ENCODE assay signal across 24 mouse cellular contexts in genomic region chr14:68305166-68305565, GRCm38 (mm10).
DNase-seq lines count a peak whose midpoint lies in the region; ATAC-seq and TF ChIP-seq lines count a peak whose summit lies in the region.
"Had no signal": no experiment of that assay in that cellular context is flagged by ENCODE, and none has a peak within 500 bp of the region (broad histone marks: within the 10 kb centered on the region; RNA-seq: fewer than 3 reads in every experiment).

No protein-coding gene starts in this region.

- H3K36me3 ChIP-seq in liver, postnatal 0 days (replicated peaks; ENCODE audit: insufficient read depth, low read length), result no peaks in the 10 kb centered on the region
- H3K36me3 ChIP-seq: forebrain, embryonic 10.5 days; G1E; heart, embryonic 10.5 days; heart, embryonic 13.5 days had no signal

- no peak for ATAC-seq in liver, postnatal 0 days
- ATAC-seq: forebrain, embryonic 13.5 days; forebrain, embryonic 16.5 days; hindbrain, postnatal 0 days; inflammation-experienced regulatory T-cells, adult 6 months had no signal

- no peak overlapping the region for H3K27ac ChIP-seq in liver, postnatal 0 days (ENCODE audit: low read depth)
- H3K27ac ChIP-seq: forebrain, embryonic 10.5 days; forebrain, embryonic 13.5 days; heart, adult 2 months; heart, embryonic 10.5 days; heart, embryonic 13.5 days; hindbrain, embryonic 14.5 days; hindbrain, postnatal 0 days had no signal

- H3K4me2 ChIP-seq in liver, postnatal 0 days (ENCODE audit: low read depth, low read length), result no peak overlapping the region
- H3K4me2 ChIP-seq: forebrain, embryonic 13.5 days; heart, embryonic 13.5 days; hindbrain, embryonic 14.5 days had no signal

- H3K27me3 ChIP-seq in liver, postnatal 0 days (ENCODE audit: insufficient read depth, low read length), result no peaks in the 10 kb centered on the region
- H3K27me3 ChIP-seq: CH12.LX; forebrain, embryonic 13.5 days; heart, embryonic 13.5 days had no signal

- no peak overlapping the region for H3K9ac ChIP-seq in liver, postnatal 0 days (replicated peaks)
- H3K9ac ChIP-seq: forebrain, embryonic 13.5 days; heart, embryonic 13.5 days; hindbrain, embryonic 14.5 days had no signal

- no peak for TF ChIP-seq EP300 in liver, postnatal 0 days (IDR thresholded peaks at IDR 0.05; ENCODE audit: low read depth)

- 76% methylated on average over 8 of the region's 8 CpGs for WGBS in liver, postnatal 0 days (ENCODE audit: insufficient replicate concordance)

- H3K9me3 ChIP-seq in liver, postnatal 0 days (ENCODE audit: low read length), result no peaks in the 10 kb centered on the region
- H3K9me3 ChIP-seq: forebrain, embryonic 10.5 days; forebrain, embryonic 13.5 days; heart, embryonic 10.5 days; heart, embryonic 13.5 days had no signal

- TF ChIP-seq CTCF in liver, postnatal 0 days (IDR thresholded peaks at IDR 0.05; ENCODE audit: low read depth), result no peak

- DNase-seq in cerebellum, postnatal 10 days, result peak; percentile 9 to 17
- no peak for DNase-seq in cerebellum, adult 8-10 months
- DNase-seq in liver, postnatal 0 days, result peak; percentile 15
- DNase-seq in liver, result no peak
- peak; percentile 16 to 23 for DNase-seq in urinary bladder, postnatal 36 days (ENCODE audit: low spot score in 2 of 2)
- DNase-seq in urinary bladder, postnatal 4 days (ENCODE audit: low spot score in 2 of 2), result no peak
- DNase-seq: B cell, adult 2 months; cerebellum, adult 11 months; cerebellum, adult 2 months; gastrocnemius, postnatal 10 days; gastrocnemius, postnatal 36 days; heart, adult 2 months; heart, postnatal 14 days; heart, postnatal 4 days had no signal

- H3K4me3 ChIP-seq in liver, postnatal 0 days (ENCODE audit: low read depth, low read length), result no peak overlapping the region
- H3K4me3 ChIP-seq: forebrain, embryonic 10.5 days; forebrain, embryonic 13.5 days; heart, adult 2 months; heart, embryonic 10.5 days; heart, embryonic 13.5 days had no signal

- H3K4me1 ChIP-seq in liver, postnatal 0 days (ENCODE audit: insufficient read depth), result no peaks in the 10 kb centered on the region
- H3K4me1 ChIP-seq: forebrain, embryonic 10.5 days; forebrain, embryonic 13.5 days had no signal

Comparison
In these comparisons a context has a peak if more than half of its experiments do, and no peak if none do; other contexts are left out.
1. DNase-seq: peak in cerebellum, postnatal 10 days (2 of 2), liver, postnatal 0 days (single experiment) and urinary bladder, postnatal 36 days (2 of 2); none in cerebellum, adult 8-10 months (single experiment), liver (single experiment) and urinary bladder, postnatal 4 days (0 of 2).